Mouse (Mus musculus) CH12.LX (cell line): ENCODE results near the gene Mkrn2. TPM values are rescaled to one million over a fixed set of nuclear protein-coding genes. Genes with fewer than 3 reads are reported as not detected.

Experiments used
- DNase-seq: peaks from one replicate; pipeline ENCODE4 v3.0.0-alpha.2; 2013; ENCODE audit errors: extremely low read depth
- H3K27ac ChIP-seq: 2 replicates; pipeline ENCODE4 v1.5.1; 2012; ENCODE audit warnings: low read depth, mild to moderate bottlenecking, control low read depth, moderate library complexity; ENCODE audit not compliant: insufficient read depth
- H3K27me3 ChIP-seq: replicated peaks from 2 replicates; pipeline ENCODE3; 2012; ENCODE audit warnings: inconsistent platforms
- H3K36me3 ChIP-seq, 2 experiments: replicated peaks in 1 of 2; 2 replicates each; pipeline versions ENCODE3 to v1.6.1; 2012; ENCODE audit warnings: inconsistent platforms in 1 of 2, low read length in 1 of 2, mild to moderate bottlenecking in 1 of 2, mixed read lengths in 1 of 2, moderate library complexity in 1 of 2; ENCODE audit not compliant: control insufficient read depth in 1 of 2, insufficient read depth in 1 of 2
- H3K4me1 ChIP-seq, 2 experiments: 2 replicates each; pipeline ENCODE4 v1.6.1; 2012; ENCODE audit warnings: inconsistent platforms in 1 of 2, moderate library complexity in 1 of 2; ENCODE audit not compliant: insufficient read depth in 2 of 2, control insufficient read depth in 1 of 2
- H3K4me2 ChIP-seq: 2 replicates; pipeline ENCODE4 v1.6.1; 2012; ENCODE audit warnings: low read depth, mild to moderate bottlenecking, control low read depth; ENCODE audit not compliant: poor library complexity, insufficient read depth, severe bottlenecking
- H3K4me3 ChIP-seq, 3 experiments: fragments of 150-350 bp in 1 of 3; sonication (generic) in 1 of 3; replicated peaks in 1 of 3; 2 replicates each; pipeline versions ENCODE3 to v1.5.1; 2011 to 2012; ENCODE audit warnings: low read depth in 2 of 3, low read length in 2 of 3, mild to moderate bottlenecking in 2 of 3, moderate library complexity in 2 of 3, control low read depth in 1 of 3, improper control_type of control experiment in 1 of 3, inconsistent platforms in 1 of 3, mixed read lengths in 1 of 3; ENCODE audit not compliant: poor library complexity in 1 of 3
- H3K79me2 ChIP-seq: replicated peaks from 2 replicates; pipeline ENCODE4 v1.6.1; 2012; ENCODE audit warnings: mild to moderate bottlenecking, moderate library complexity; ENCODE audit not compliant: control insufficient read depth, poor library complexity, insufficient read depth, severe bottlenecking; ENCODE audit errors: extremely low read depth
- H3K9ac ChIP-seq: 2 replicates; pipeline ENCODE4 v1.6.1; 2012; ENCODE audit warnings: low read depth, mild to moderate bottlenecking, control low read depth, moderate library complexity; ENCODE audit not compliant: insufficient read depth
- H3K9me3 ChIP-seq: replicated peaks from 2 replicates; pipeline ENCODE3; 2012; ENCODE audit warnings: low read length, inconsistent platforms, mixed read lengths
- EP300 ChIP-seq: IDR thresholded peaks from 2 replicates; pipeline ENCODE4 v1.6.1; 2011; ENCODE audit warnings: low read length, improper control_type of control experiment
- IRF4 ChIP-seq: IDR thresholded peaks from 2 replicates; pipeline ENCODE4 v1.6.1; 2014; ENCODE audit warnings: low read depth, mild to moderate bottlenecking, inconsistent platforms, low read length, improper control_type of control experiment
- JUN ChIP-seq: IDR thresholded peaks from 2 replicates; pipeline ENCODE4 v1.6.1; 2011; ENCODE audit warnings: low read depth, mild to moderate bottlenecking, low read length, improper control_type of control experiment, moderate library complexity; ENCODE audit not compliant: insufficient read depth
- MAX ChIP-seq: IDR thresholded peaks from 2 replicates; pipeline ENCODE4 v1.6.1; 2011; ENCODE audit warnings: low read length, improper control_type of control experiment
- MXI1 ChIP-seq: IDR thresholded peaks from 2 replicates; pipeline ENCODE4 v1.6.1; 2011; ENCODE audit warnings: mild to moderate bottlenecking, low read depth, low read length, improper control_type of control experiment
- MYC ChIP-seq: IDR thresholded peaks from 2 replicates; pipeline ENCODE4 v1.6.1; 2011; ENCODE audit warnings: low read depth, mild to moderate bottlenecking, improper control_type of control experiment, low read length
- NELFE ChIP-seq: IDR thresholded peaks from 2 replicates; pipeline ENCODE4 v1.6.1; 2011; ENCODE audit warnings: low read depth, low read length, improper control_type of control experiment
- NRF1 ChIP-seq: IDR thresholded peaks from 2 replicates; pipeline ENCODE4 v1.6.1; 2014; ENCODE audit warnings: low read depth, mild to moderate bottlenecking, inconsistent platforms, low read length, improper control_type of control experiment, moderate library complexity
- PAX5 ChIP-seq: IDR thresholded peaks from 2 replicates; pipeline ENCODE4 v1.6.1; 2012; ENCODE audit warnings: low read length, inconsistent platforms, mixed read lengths
- RCOR1 ChIP-seq: conservative IDR thresholded peaks from 2 replicates; pipeline ENCODE4 v1.6.1; 2012; ENCODE audit warnings: low read depth, mild to moderate bottlenecking, inconsistent platforms, low read length, improper control_type of control experiment
- SIN3A ChIP-seq: IDR thresholded peaks from 2 replicates; pipeline ENCODE4 v1.6.1; 2012; ENCODE audit warnings: low read length, improper control_type of control experiment, inconsistent platforms
- SMC3 ChIP-seq: IDR thresholded peaks from 2 replicates; pipeline ENCODE4 v1.6.1; 2011; ENCODE audit warnings: low read depth, low read length, improper control_type of control experiment
- UBTF ChIP-seq: IDR thresholded peaks from 2 replicates; pipeline ENCODE4 v1.6.1; 2012; ENCODE audit warnings: low read depth, mild to moderate bottlenecking, inconsistent platforms, low read length, improper control_type of control experiment, moderate library complexity
- USF2 ChIP-seq: conservative IDR thresholded peaks from 2 replicates; pipeline ENCODE4 v1.6.1; 2011; ENCODE audit warnings: low read depth, low read length, improper control_type of control experiment
- ZC3H11A ChIP-seq: IDR thresholded peaks from 2 replicates; pipeline ENCODE4 v1.6.1; 2012; ENCODE audit warnings: low read depth, mild to moderate bottlenecking, inconsistent platforms, low read length, improper control_type of control experiment
- ZKSCAN1 ChIP-seq: IDR thresholded peaks from 2 replicates; pipeline ENCODE4 v1.6.1; 2012; ENCODE audit warnings: low read depth, inconsistent platforms, low read length, improper control_type of control experiment, borderline replicate concordance
- ZNF384 ChIP-seq: IDR thresholded peaks from 2 replicates; pipeline ENCODE4 v1.6.1; 2012; ENCODE audit warnings: low read depth, low read length, improper control_type of control experiment, inconsistent platforms
- dilution Hi-C: fragments of 300-500 bp; cut with MboI; formaldehyde crosslinking; loops from 2 replicates; pipeline ENCODE4 v1.14.3; 2020; ENCODE audit warnings: low sequenced_read_pairs; ENCODE audit not compliant: extremely low pct_unique_long_range_greater_than_20kb, extremely low pct_ligation_motif_present
- in situ Hi-C: fragments of 300-500 bp; cut with MboI; formaldehyde crosslinking; loops from 3 replicates; pipeline ENCODE4 v1.14.3; 2019; ENCODE audit warnings: low sequenced_read_pairs, low pct_ligation_motif_present, low pct_unique_long_range_greater_than_20kb, mixed read lengths
- polyA plus RNA-seq: library from polyadenylated mRNA; unstranded; fragments of >175 nt; gene quantifications from 2 replicates; pipeline ENCODE4 v1.2.1, GENCODE M21; 2012; ENCODE audit warnings: low read depth; ENCODE audit not compliant: insufficient read length
- total RNA-seq, 2 experiments: library from RNA; depleted of rRNA; stranded (reverse); fragments of 300-350 nt in 1 of 2; fragments of >200 nt in 1 of 2; gene quantifications; 2 replicates each; pipeline ENCODE4 v1.2.3; 2012 to 2014

Gene Mkrn2
- total and polyA plus RNA-seq, 3 experiments: 14.6 to 49.8 (median 18.6) TPM

DNA sequence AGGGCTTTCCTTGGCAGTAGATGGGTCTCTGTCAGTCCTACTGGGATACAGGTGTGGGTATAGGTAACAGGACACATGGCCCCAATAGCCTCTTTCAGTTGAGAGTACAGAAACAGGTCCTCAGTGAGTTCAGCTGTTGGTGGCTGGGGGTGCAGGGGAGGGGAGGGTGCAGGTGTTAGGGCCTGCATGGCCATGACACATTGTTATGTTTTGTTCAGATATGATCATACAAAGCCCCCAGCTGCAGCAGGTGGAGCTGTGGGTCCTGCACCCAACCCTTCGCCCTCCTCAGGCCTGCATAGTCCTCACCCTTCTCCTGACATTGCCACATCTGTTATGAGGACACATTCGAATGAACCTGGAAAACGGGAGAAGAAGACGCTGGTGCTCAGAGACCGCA lies 8.6 kb downstream of the Mkrn2 start:
- Histone ChIP-seq H3K36me3 (peaks cover 45 to 83% of the 10 kb centered on the region in 2 experiments), H3K4me2 (no peak overlapping the region)
- in situ Hi-C loops: no loop called here

DNA sequence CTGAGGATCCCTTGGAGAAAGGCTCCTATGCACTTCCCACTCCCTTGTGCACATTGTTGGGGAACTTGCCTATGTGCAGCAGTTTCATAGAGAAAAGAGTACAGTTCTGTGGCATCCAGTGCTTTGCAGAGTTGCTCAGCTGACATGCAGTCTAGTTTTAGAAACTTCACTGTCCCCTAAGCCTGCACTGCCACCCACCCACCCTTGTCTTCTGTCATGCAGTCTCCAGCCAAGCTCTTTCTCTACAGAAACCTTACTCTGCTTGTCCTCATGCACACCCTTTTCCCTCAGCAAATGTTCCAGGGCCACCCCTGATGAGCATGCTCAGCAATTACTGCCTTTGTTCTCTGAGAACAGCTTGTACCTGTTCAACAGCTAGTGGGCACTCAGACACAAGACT lies 12.1 kb downstream of the Mkrn2 start:
- no peak for DNase-seq
- no peaks in the 10 kb centered on the region for H3K9me3 ChIP-seq
- no peaks in the 10 kb centered on the region for H3K4me1 ChIP-seq
- no peak overlapping the region for H3K4me3 ChIP-seq
- in situ Hi-C loops: no loop called here
- no peaks in the 10 kb centered on the region for H3K27me3 ChIP-seq
- H3K79me2 ChIP-seq: no peaks in the 10 kb centered on the region
- no peak overlapping the region for H3K4me2 ChIP-seq
- TF ChIP-seq NRF1 (no peak), ZNF384 (no peak), SIN3A (no peak), MXI1 (no peak), RCOR1 (no peak), MAX (no peak), JUN (no peak)
- TF ChIP-seq, all 38 proteins: peak for 0
- dilution Hi-C loops: no loop called here
- no peak overlapping the region for H3K9ac ChIP-seq
- peaks cover 68 to 93% of the 10 kb centered on the region in 2 experiments for H3K36me3 ChIP-seq
- H3K27ac ChIP-seq: no peak overlapping the region

More for the DNA sequence above, 8.6 kb downstream of the Mkrn2 start:
- DNase-seq: no peak
- TF ChIP-seq EP300: no peak
- Histone ChIP-seq H3K79me2 (no peaks in the 10 kb centered on the region), H3K27me3 (no peaks in the 10 kb centered on the region), H3K4me1 (no peaks in the 10 kb centered on the region; a peak in 1 of 4 replicates), H3K4me3 (no peak overlapping the region), H3K27ac (no peak overlapping the region), H3K9me3 (no peaks in the 10 kb centered on the region), H3K9ac (no peak overlapping the region)
- dilution Hi-C loops: no loop called here

DNA sequence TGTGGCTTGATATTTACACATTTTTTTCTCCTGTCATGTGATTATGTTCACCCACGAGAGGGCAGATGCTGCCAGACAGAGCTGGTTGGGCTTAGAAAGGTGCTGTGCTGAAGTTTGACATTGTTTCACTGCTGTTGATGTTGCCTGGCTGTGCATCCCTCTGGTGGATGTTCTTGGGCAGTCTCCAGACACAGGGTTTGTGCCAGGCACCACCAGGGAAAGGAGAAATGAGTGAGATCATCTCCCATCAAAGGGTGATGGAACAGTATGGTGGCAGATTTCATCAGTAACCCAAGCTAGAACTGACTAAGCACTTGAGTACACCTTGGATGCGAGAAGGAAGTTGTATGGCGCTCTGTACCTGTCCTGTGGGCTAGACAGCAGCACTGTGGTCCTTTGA lies 14.3 kb downstream of the Mkrn2 start:
- H3K9ac ChIP-seq: no peak overlapping the region
- no peak for TF ChIP-seq PAX5
- no peak for TF ChIP-seq NELFE
- no peak for TF ChIP-seq ZKSCAN1
- TF ChIP-seq MYC: no peak
- no peak for TF ChIP-seq RCOR1
- no peak for TF ChIP-seq SMC3
- TF ChIP-seq ZC3H11A: no peak
- no peak for TF ChIP-seq UBTF
- no peak for TF ChIP-seq IRF4
- no peak for TF ChIP-seq USF2
- TF ChIP-seq, all 38 proteins: peak for 0
- no peak for DNase-seq
- no peaks in the 10 kb centered on the region for H3K9me3 ChIP-seq
- no peak overlapping the region for H3K27ac ChIP-seq
- no peaks in the 10 kb centered on the region for H3K4me1 ChIP-seq
- in situ Hi-C loops: no loop called here
- H3K36me3 ChIP-seq: peaks cover 76 to 96% of the 10 kb centered on the region in 2 experiments
- H3K4me3 ChIP-seq: no peak overlapping the region
- no peaks in the 10 kb centered on the region for H3K79me2 ChIP-seq
- H3K4me2 ChIP-seq: no peak overlapping the region
- dilution Hi-C loops: no loop called here
- H3K27me3 ChIP-seq: no peaks in the 10 kb centered on the region
